In genomic region chr3:154836137-154836536, GRCm38 (mm10) we compare ENCODE assay signal across 12 mouse cellular contexts.
"Had no signal": no experiment of that assay in that cellular context is flagged by ENCODE, and none has a peak within 500 bp of the region (broad histone marks: within the 10 kb centered on the region; RNA-seq: fewer than 3 reads in every experiment).

No protein-coding gene starts in this region.

- H3K9ac ChIP-seq: limb, embryonic 15.5 days; liver, embryonic 12.5 days; lung, embryonic 15.5 days; midbrain, embryonic 12.5 days had no signal

- DNase-seq: kidney, postnatal 36 days; layer of hippocampus, adult 9-11 months; layer of hippocampus, postnatal 36 days; lung, postnatal 14 days; right cerebral cortex, postnatal 25 days; thymus, postnatal 4 days had no signal

- H3K27me3 ChIP-seq: limb, embryonic 15.5 days; liver, embryonic 12.5 days; lung, embryonic 15.5 days; midbrain, embryonic 12.5 days had no signal

- H3K27ac ChIP-seq: limb, embryonic 15.5 days; liver, embryonic 12.5 days; lung, embryonic 15.5 days; macrophage; midbrain, embryonic 12.5 days; stomach, postnatal 0 days had no signal

- H3K36me3 ChIP-seq: limb, embryonic 15.5 days; liver, embryonic 12.5 days; lung, embryonic 15.5 days; midbrain, embryonic 12.5 days had no signal

- H3K4me1 ChIP-seq: limb, embryonic 15.5 days; liver, embryonic 12.5 days; lung, embryonic 15.5 days; midbrain, embryonic 12.5 days had no signal

- H3K9me3 ChIP-seq: limb, embryonic 15.5 days; liver, embryonic 12.5 days; lung, embryonic 15.5 days; midbrain, embryonic 12.5 days had no signal

- H3K4me3 ChIP-seq: limb, embryonic 15.5 days; liver, embryonic 12.5 days; lung, embryonic 15.5 days; midbrain, embryonic 12.5 days had no signal
